Mouse (Mus musculus): ENCODE results near the gene Oxtr. TPM values are rescaled to one million over a fixed set of nuclear protein-coding genes. Genes with fewer than 3 reads are reported as not detected.

Gene Oxtr
- polyA plus RNA-seq, 1 experiment from 2014 or later: 0.65 TPM

GRCm38 (mm10) chr6:112514591-112514990 is 24.8 kb upstream of the Oxtr start:
- Histone ChIP-seq H3K27me3 (ENCODE audit: control insufficient read depth, insufficient read depth, low read length) (no peaks in the 10 kb centered on the region), H3K9me3 (ENCODE audit: control insufficient read depth, low read length) (no peaks in the 10 kb centered on the region), H3K36me3 (ENCODE audit: control insufficient read depth, insufficient read depth, low read length) (no peaks in the 10 kb centered on the region), H3K4me3 (ENCODE audit: low read depth, low read length) (no peak overlapping the region), H3K4me2 (replicated peaks; ENCODE audit: low read depth) (no peak overlapping the region), H3K9ac (ENCODE audit: low read length) (no peak overlapping the region), H3K27ac (replicated peaks) (no peak overlapping the region), H3K4me1 (replicated peaks; ENCODE audit: control insufficient read depth, insufficient read depth) (no peaks in the 10 kb centered on the region)
- ATAC-seq (ENCODE audit: low FRiP score, low TSS enrichment): no peak
- no peak for DNase-seq (ENCODE audit: low spot score)
- TF ChIP-seq EP300 (optimal IDR thresholded peaks at IDR 0.05): no peak
- WGBS: 90% methylated on average over 6 of the region's 6 CpGs

- Histone ChIP-seq H3K4me3 (ENCODE audit: low read depth, low read length) (no peak overlapping the region), H3K9me3 (ENCODE audit: control insufficient read depth, low read length) (no peaks in the 10 kb centered on the region), H3K27me3 (ENCODE audit: control insufficient read depth, insufficient read depth, low read length) (no peaks in the 10 kb centered on the region), H3K4me2 (replicated peaks; ENCODE audit: low read depth) (no peak overlapping the region), H3K36me3 (ENCODE audit: control insufficient read depth, insufficient read depth, low read length) (no peaks in the 10 kb centered on the region), H3K4me1 (replicated peaks; ENCODE audit: control insufficient read depth, insufficient read depth) (no peaks in the 10 kb centered on the region), H3K27ac (replicated peaks) (no peak overlapping the region), H3K9ac (ENCODE audit: low read length) (no peak overlapping the region)
- no peak for TF ChIP-seq EP300 (optimal IDR thresholded peaks at IDR 0.05)
- no peak for TF ChIP-seq CTCF (IDR thresholded peaks at IDR 0.05; ENCODE audit: low read depth)
- DNase-seq (ENCODE audit: low spot score): no peak
- no peak for ATAC-seq (ENCODE audit: low FRiP score, low TSS enrichment)
- 40% methylated on average over 4 of the region's 4 CpGs for WGBS
Observed at GRCm38 (mm10) chr6:112510346-112510745, 20.6 kb upstream of the Oxtr start.

- WGBS: 44% methylated on average over 2 of the region's 2 CpGs
- Histone ChIP-seq H3K36me3 (ENCODE audit: control insufficient read depth, insufficient read depth, low read length) (no peaks in the 10 kb centered on the region), H3K27me3 (ENCODE audit: control insufficient read depth, insufficient read depth, low read length) (no peaks in the 10 kb centered on the region), H3K9ac (ENCODE audit: low read length) (no peak overlapping the region), H3K4me1 (replicated peaks; ENCODE audit: control insufficient read depth, insufficient read depth) (no peaks in the 10 kb centered on the region), H3K9me3 (ENCODE audit: control insufficient read depth, low read length) (no peaks in the 10 kb centered on the region), H3K27ac (replicated peaks) (no peak overlapping the region), H3K4me2 (replicated peaks; ENCODE audit: low read depth) (no peak overlapping the region), H3K4me3 (ENCODE audit: low read depth, low read length) (no peak overlapping the region)
- ATAC-seq (ENCODE audit: low FRiP score, low TSS enrichment) (no peak), DNase-seq (ENCODE audit: low spot score) (no peak)
- no peak for TF ChIP-seq EP300 (optimal IDR thresholded peaks at IDR 0.05)
- TF ChIP-seq CTCF (IDR thresholded peaks at IDR 0.05; ENCODE audit: low read depth): no peak
Observed at GRCm38 (mm10) chr6:112509590-112510131, 19.9 kb upstream of the Oxtr start.

- no peak overlapping the region for H3K4me2 ChIP-seq (replicated peaks; ENCODE audit: low read depth)
- no peak overlapping the region for H3K4me3 ChIP-seq (ENCODE audit: low read depth, low read length)
- no peaks in the 10 kb centered on the region for H3K4me1 ChIP-seq (replicated peaks; ENCODE audit: control insufficient read depth, insufficient read depth)
- no peaks in the 10 kb centered on the region for H3K9me3 ChIP-seq (ENCODE audit: control insufficient read depth, low read length)
- DNase-seq (ENCODE audit: low spot score): no peak
- H3K27ac ChIP-seq (replicated peaks): no peak overlapping the region
- 64% methylated on average over 2 of the region's 2 CpGs for WGBS
- no peaks in the 10 kb centered on the region for H3K27me3 ChIP-seq (ENCODE audit: control insufficient read depth, insufficient read depth, low read length)
- H3K36me3 ChIP-seq (ENCODE audit: control insufficient read depth, insufficient read depth, low read length): no peaks in the 10 kb centered on the region
- ATAC-seq (ENCODE audit: low FRiP score, low TSS enrichment): no peak
- TF ChIP-seq EP300 (optimal IDR thresholded peaks at IDR 0.05): no peak
- TF ChIP-seq CTCF (IDR thresholded peaks at IDR 0.05; ENCODE audit: low read depth): no peak
- no peak overlapping the region for H3K9ac ChIP-seq (ENCODE audit: low read length)
Observed at GRCm38 (mm10) chr6:112507617-112508016, 17.9 kb upstream of the Oxtr start.

- H3K4me3 ChIP-seq (ENCODE audit: low read depth, low read length): no peak overlapping the region
- TF ChIP-seq EP300 (optimal IDR thresholded peaks at IDR 0.05): no peak
- H3K4me1 ChIP-seq (replicated peaks; ENCODE audit: control insufficient read depth, insufficient read depth): no peaks in the 10 kb centered on the region
- H3K9ac ChIP-seq (ENCODE audit: low read length): no peak overlapping the region
- no peaks in the 10 kb centered on the region for H3K27me3 ChIP-seq (ENCODE audit: control insufficient read depth, insufficient read depth, low read length)
- H3K36me3 ChIP-seq (ENCODE audit: control insufficient read depth, insufficient read depth, low read length): no peaks in the 10 kb centered on the region
- ATAC-seq (ENCODE audit: low FRiP score, low TSS enrichment) (no peak), DNase-seq (ENCODE audit: low spot score) (no peak)
- H3K9me3 ChIP-seq (ENCODE audit: control insufficient read depth, low read length): no peaks in the 10 kb centered on the region
- 67% methylated on average over 2 of the region's 2 CpGs for WGBS
- H3K27ac ChIP-seq (replicated peaks): no peak overlapping the region
- no peak overlapping the region for H3K4me2 ChIP-seq (replicated peaks; ENCODE audit: low read depth)
Observed at GRCm38 (mm10) chr6:112501156-112501555, 11.4 kb upstream of the Oxtr start.

GRCm38 (mm10) chr6:112499456-112499855 is 9.7 kb upstream of the Oxtr start:
- Histone ChIP-seq H3K4me2 (replicated peaks; ENCODE audit: low read depth) (no peak overlapping the region), H3K27ac (replicated peaks) (no peak overlapping the region), H3K36me3 (ENCODE audit: control insufficient read depth, insufficient read depth, low read length) (no peaks in the 10 kb centered on the region), H3K27me3 (ENCODE audit: control insufficient read depth, insufficient read depth, low read length) (no peaks in the 10 kb centered on the region), H3K4me3 (ENCODE audit: low read depth, low read length) (no peak overlapping the region), H3K9me3 (ENCODE audit: control insufficient read depth, low read length) (no peaks in the 10 kb centered on the region), H3K9ac (ENCODE audit: low read length) (no peak overlapping the region), H3K4me1 (replicated peaks; ENCODE audit: control insufficient read depth, insufficient read depth) (no peaks in the 10 kb centered on the region)
- 53% methylated on average over 2 of the region's 2 CpGs for WGBS
- no peak for DNase-seq (ENCODE audit: low spot score)
- TF ChIP-seq EP300 (optimal IDR thresholded peaks at IDR 0.05) (no peak), CTCF (IDR thresholded peaks at IDR 0.05; ENCODE audit: low read depth) (no peak)
- peak; percentile 63 for ATAC-seq (ENCODE audit: low FRiP score, low TSS enrichment)
